Mouse (Mus musculus) monocyte, adult 59 days (primary cell): ENCODE data around the gene Pcnx3. TPM values are rescaled to one million over a fixed set of nuclear protein-coding genes. Genes with fewer than 3 reads are reported as not detected.

ENCODE experiments used
- total RNA-seq, 2 experiments: library from RNA; stranded (reverse); gene quantifications; one replicate each; pipeline ENCODE4 v1.2.4; 2023

The Pcnx3 gene
- 100 to 1,000 TPM; 112 to 131 TPM for total RNA-seq

DNA sequence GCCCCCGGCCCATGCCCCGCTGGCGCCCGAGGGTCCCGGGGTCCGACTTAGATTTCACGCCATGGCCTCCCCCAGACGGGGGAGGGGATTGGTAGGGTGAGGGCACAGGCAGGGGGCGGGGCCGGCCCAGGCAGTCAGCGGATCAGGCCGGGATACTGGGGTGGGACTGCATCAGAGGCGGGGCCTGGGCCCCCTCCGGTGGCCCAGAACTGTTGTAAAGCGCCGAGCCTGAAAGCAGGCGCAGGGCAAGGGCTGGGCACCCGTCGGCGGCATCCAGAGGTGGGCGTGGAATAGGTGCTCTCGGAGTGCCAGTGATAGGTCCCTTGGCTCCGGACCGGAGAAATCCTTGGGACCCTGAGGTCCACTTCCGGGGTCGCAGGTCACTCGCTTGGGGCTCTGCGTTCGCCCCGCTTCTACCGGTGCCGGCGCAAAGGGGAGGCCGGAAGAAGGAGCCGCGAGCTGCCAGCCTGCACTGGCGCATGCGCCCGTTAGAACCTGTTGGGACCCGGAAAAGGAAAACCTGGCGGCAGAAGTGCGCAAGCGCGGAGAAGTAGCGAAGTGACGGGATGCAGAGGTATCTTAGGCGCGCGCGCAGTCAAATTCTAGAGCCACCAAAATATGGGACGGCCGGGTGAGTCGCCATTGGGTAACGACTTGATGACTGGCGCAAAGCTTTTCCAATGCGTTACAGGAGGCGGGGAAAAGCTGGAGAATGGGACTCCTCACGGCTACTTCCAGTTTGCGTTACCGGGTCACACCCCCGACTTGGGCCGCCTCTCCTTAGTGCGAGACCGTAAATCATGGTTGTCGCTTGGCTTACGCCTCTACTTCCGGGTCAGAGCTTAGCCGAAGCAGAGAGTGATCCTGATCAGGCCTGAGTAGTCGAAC, at the start of gene Pcnx3, which contains the start of gene Map3k11:
Gene Pcnx3, minus strand, starts transcription at position 709 of the 888 bp plus-strand sequence.
Gene Map3k11, plus strand, starts transcription at position 543 of the 888 bp plus-strand sequence.

DNA sequence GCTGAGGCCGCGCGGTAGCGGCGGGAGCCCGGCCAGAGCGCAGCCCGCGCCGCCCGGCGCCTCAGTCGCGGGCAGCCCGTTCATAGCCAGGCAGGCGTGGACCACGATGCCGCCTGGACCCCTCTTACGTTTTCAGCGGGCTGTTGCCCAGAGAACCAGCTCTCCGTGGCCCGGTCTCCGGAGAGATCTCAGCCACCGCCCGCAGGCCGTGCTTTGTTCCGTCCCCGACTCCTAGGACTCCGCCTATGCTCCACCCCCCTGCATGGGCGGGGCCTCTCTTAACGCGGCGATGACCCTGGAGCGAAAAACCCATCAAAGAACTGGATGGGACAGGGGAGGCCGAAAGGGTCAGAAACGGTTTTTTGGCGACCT, 40.7 kb upstream of the Pcnx3 start, which contains the start of gene Fam89b:
Gene Fam89b, minus strand, starts transcription at position 210 of the 372 bp plus-strand sequence.

DNA sequence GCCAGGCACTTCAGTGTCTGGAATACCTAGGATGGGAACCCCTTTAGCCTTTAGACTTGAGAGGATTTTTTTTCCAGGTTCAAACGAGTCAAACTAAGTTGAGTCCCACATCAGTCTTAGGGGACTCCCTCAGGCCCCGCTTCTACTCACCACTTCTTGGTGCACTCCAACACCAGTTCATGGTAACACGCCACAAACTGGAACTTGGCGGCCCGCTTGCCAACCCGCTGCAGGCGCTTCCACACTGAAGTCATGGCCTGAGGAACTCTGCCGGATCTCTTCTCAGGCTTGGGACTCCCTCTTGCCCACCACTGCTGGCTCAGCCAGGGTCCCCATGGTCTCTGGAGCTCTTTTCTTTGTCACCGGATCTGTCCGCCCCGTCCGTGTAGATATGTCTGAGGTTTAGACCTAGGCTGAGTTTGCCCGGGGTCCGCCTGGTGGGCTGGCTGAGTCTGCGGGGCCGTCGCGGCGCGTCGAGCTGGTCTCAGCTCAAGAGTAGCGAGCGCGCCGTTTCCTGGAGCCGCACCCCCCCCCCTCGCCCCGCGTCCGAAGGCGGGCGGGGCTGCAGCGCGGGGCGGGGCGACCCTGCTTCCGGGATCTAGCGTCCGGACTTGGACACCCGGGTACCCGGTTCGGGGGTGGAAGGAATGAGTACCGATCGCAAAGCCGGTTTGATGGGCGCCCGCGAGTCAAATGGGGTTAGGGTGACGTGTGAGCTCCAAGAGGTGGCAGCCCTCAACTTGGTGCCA, 37.2 kb upstream of the Pcnx3 start, which contains the start of gene Ehbp1l1:
Gene Ehbp1l1, minus strand, starts transcription at position 551 of the 749 bp plus-strand sequence.

DNA sequence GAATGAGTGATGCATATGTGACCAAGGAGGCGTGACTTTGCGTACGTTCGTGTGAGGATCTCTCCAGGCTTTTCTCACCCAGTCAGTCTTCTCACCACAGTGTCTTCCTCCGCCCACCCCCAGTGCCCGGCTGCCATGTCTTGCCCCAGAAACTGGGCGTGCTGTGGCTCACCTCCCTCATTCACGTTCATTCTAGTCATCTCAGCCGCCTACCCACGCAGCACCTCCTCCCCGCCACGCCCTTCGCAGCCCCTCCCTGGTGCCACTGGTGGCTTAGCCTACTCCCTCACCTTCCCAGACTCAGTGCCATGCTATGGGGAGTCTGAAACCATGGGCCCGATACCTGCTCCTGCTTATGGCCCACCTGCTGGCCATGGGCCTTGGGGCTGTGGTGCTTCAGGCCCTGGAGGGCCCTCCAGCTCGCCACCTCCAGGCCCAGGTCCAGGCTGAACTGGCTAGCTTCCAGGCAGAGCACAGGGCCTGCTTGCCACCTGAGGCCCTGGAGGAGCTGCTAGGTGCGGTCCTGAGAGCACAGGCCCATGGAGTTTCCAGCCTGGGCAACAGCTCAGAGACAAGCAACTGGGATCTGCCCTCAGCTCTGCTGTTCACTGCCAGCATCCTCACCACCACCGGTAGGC, 15.6 kb upstream of the Pcnx3 start, which contains the start of gene Kcnk7:
Gene Kcnk7, plus strand, starts transcription at position 205 of the 638 bp plus-strand sequence.

DNA sequence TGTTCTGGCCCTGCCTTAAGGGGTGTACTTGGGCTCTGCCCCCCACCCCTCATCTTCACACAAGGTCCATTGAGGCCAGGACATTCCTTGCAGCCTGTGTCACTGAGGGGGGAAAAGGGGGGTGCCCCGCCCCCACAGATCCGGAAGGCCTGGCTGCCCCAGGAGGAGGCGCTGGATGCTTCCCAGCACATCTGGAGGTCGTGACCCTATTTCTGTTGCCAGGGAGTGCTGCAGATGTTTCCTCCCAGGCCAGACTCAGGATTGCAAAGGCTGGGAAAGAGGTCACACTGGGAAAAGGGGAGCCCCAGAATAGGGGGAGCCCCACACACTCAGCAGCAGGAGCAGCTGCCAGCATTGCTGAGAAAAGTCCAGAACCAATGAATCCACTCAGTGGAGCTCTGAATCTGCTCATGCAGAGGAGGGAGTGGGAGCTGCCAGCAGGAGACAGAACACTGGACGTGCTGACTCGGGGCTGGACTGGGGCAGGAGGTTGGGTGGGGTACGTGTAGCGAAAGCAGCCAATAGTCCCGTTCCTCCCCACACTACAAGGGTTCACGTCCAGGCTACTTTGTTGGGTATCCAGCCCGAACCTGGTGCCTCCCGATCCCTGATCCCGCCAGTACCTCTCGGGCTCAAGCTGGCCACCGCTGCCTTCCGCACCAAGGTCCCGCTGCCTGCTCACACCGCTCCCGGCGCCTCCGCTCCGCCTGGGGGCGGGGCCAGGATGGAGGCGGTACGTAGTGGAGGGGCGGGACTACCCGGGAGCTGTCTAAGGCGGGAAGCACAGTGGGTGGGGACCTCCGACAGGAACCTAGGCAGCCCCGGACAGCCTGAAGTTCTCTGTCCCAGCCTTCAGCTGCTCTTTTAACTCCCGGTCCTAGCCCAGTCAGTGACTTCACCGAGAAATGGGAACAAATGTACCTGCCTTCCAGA, 25.5 kb downstream of the Pcnx3 start, which contains the start of gene Sipa1:
Gene Sipa1, minus strand, starts transcription at position 727 of the 933 bp plus-strand sequence.

DNA sequence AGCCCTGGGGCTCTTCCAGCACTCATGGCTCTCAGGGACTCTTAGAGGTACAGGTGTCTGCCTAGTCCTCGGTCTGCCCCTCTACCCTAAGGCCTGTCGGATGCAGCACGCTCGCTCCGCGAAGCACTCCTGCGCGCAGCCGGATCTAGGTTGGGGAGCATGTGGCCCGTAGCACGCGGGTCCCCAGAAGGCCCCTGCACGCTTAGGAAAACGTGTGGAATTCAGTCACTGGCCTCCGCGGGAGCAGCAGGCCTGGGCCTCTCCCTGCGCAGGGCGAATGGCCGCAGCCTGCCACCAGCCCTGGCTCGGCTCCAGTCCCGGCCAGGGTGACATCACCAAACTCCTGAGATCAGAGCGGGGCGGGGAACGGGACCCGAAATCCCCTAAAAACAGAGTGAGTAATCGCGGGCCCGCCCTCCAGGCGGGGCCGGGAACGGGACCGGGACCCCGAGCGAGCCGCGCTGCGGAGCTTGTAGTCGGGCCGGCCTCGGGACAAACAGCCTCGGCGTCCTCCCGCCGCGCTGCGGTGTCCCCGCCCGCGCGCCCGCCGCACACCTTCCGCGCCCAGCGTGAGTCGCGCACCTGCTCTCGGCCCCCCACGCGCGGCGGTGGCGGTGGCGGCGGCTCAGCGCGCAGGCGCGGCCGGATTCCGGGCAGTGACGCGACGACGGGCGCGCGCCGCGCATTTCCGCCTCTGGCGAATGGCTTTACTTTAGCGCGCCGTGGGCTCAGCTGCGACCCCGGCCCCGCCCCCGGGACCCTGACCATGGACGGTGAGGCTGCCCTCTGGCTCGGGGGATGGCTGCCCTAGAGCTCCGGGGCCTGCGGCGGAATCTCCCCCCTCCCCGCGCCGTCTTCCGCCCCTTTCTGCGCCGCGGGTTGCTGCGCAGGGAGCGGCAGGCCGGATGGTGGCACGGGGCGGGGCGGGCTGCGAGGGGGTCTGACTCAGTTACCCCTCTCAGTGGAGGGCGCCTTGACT, 51.4 kb downstream of the Pcnx3 start, which contains the start of gene Rela:
Gene Rela, plus strand, starts transcription at position 415 of the 979 bp plus-strand sequence.

Other genes starting within 250 kb of the Pcnx3 start
- 1 to 10 TPM; 2.0 to 3.2 TPM for gene Fosl1, start 241.4 kb downstream of the Pcnx3 start, total RNA-seq
- 1 to 10 TPM; 3.7 to 4.6 TPM for gene Ccdc85b, start 231.0 kb downstream of the Pcnx3 start, total RNA-seq
- gene Fibp, start 228.3 kb downstream of the Pcnx3 start, total RNA-seq, result 10 to 100 TPM; 80.6 to 81.0 TPM
- gene Ctsw, start 220.4 kb downstream of the Pcnx3 start, total RNA-seq, result under 1 TPM; 0.46 to 0.73 TPM
- 1 to 10 TPM; 5.1 to 6.7 TPM for gene Efemp2, start 215.0 kb downstream of the Pcnx3 start, total RNA-seq
- 10 to 100 TPM; 16.7 to 17.4 TPM for gene Mus81, start 200.5 kb downstream of the Pcnx3 start, total RNA-seq
- gene Cfl1, start 198.5 kb downstream of the Pcnx3 start, total RNA-seq, result 1,000 to 10,000 TPM; 1,345 to 1,440 TPM
- 1 to 10 TPM; 1.3 to 1.4 TPM for gene 1700020D05Rik, start 185.1 kb downstream of the Pcnx3 start, total RNA-seq
- gene Snx32, start 178.4 kb downstream of the Pcnx3 start, total RNA-seq, result 1 to 10 TPM; 2.0 to 4.9 TPM
- not detected for gene Ovol1, start 128.3 kb downstream of the Pcnx3 start, total RNA-seq
- 10 to 100 TPM; 35.2 to 39.9 TPM for gene Ap5b1, start 120.9 kb downstream of the Pcnx3 start, total RNA-seq
- 10 to 100 TPM; 64.5 to 74.1 TPM for gene Rnaseh2c, start 87.0 kb downstream of the Pcnx3 start, total RNA-seq
- gene Kat5, start 78.7 kb downstream of the Pcnx3 start, total RNA-seq, result 10 to 100 TPM; 87.2 to 88.5 TPM
- gene Rela, start 51.4 kb downstream of the Pcnx3 start, total RNA-seq, result 100 to 1,000 TPM; 150 to 154 TPM
- gene Sipa1, start 25.2 kb downstream of the Pcnx3 start, total RNA-seq, result 100 to 1,000 TPM; 153 to 157 TPM
- 100 to 1,000 TPM; 113 to 114 TPM for gene Map3k11, start 166 bp downstream of the Pcnx3 start, total RNA-seq
- gene Kcnk7, start 15.5 kb upstream of the Pcnx3 start, total RNA-seq, result not detected
- 100 to 1,000 TPM; 236 to 244 TPM for gene Ehbp1l1, start 37.4 kb upstream of the Pcnx3 start, total RNA-seq
- 100 to 1,000 TPM in 1 of 2 experiments, 10 to 100 TPM in 1; 98.8 to 107 TPM for gene Fam89b, start 40.7 kb upstream of the Pcnx3 start, total RNA-seq
- gene Ltbp3, start 52.0 kb upstream of the Pcnx3 start, total RNA-seq, result 1 to 10 TPM; 3.8 to 5.4 TPM
- 100 to 1,000 TPM in 1 of 2 experiments, 10 to 100 TPM in 1; 92.2 to 100 TPM for gene Scyl1, start 82.5 kb upstream of the Pcnx3 start, total RNA-seq
- gene Frmd8, start 186.4 kb upstream of the Pcnx3 start, total RNA-seq, result 10 to 100 TPM; 80.4 to 88.1 TPM
- gene Slc25a45, start 188.9 kb upstream of the Pcnx3 start, total RNA-seq, result 10 to 100 TPM; 77.6 to 84.5 TPM
- 1 to 10 TPM; 1.1 to 1.6 TPM for gene Tigd3, start 205.2 kb upstream of the Pcnx3 start, total RNA-seq
- 100 to 1,000 TPM; 131 to 160 TPM for gene Dpf2, start 224.1 kb upstream of the Pcnx3 start, total RNA-seq
- gene Cdc42ep2, start 235.9 kb upstream of the Pcnx3 start, total RNA-seq, result 10 to 100 TPM; 40.3 to 51.9 TPM